Mouse (Mus musculus): Measurements from ENCODE around the gene Rreb1. TPM values are rescaled to one million over a fixed set of nuclear protein-coding genes. Genes with fewer than 3 reads are reported as not detected.

Rreb1 gene
- total RNA-seq, 2 experiments from 2014 or later: 20.7 to 44.1 TPM

GRCm38 (mm10) chr13:37896423-37896822 is 118.2 kb downstream of the Rreb1 start:
- intact Hi-C loops (cut with DNase I): no loop called here
- DNase-seq (ENCODE audit: low spot score in 2 of 2): no peak

GRCm38 (mm10) chr13:37898772-37899171 is 120.6 kb downstream of the Rreb1 start:
- intact Hi-C loops (cut with DNase I): no loop called here
- no peak for DNase-seq (ENCODE audit: low spot score in 2 of 2)

DNA sequence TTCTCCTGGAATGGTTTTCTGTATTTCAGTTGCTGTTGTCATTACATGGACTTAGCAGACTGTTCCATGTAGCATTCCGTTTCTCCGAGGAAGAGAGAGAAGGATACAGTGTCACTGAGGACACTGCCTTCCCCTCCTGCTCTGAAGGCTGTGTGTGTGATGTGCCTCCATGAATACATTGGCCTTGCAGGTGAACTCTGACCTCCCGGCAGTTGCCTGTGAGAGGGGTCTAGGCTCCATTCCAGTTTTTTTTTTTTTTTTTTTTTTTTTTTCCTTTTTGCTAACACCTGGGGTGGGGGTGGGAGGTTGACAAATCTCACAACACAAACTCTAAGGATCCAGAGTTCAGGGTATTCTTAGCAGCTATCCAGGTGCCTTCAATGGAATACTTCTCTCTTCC is 124.8 kb downstream of the Rreb1 start:
- no peak for DNase-seq (ENCODE audit: low spot score in 2 of 2)
- intact Hi-C loops (cut with DNase I): no loop called here

- intact Hi-C loops (cut with DNase I): no loop called here
- DNase-seq (ENCODE audit: low spot score in 2 of 2): no peak
These were observed 125.3 kb downstream of the Rreb1 start for GRCm38 (mm10) chr13:37903476-37903875.

- intact Hi-C loops (cut with DNase I): no loop called here
- DNase-seq (ENCODE audit: low spot score in 2 of 2): no peak
These were observed 126.2 kb downstream of the Rreb1 start for GRCm38 (mm10) chr13:37904436-37904835.

DNA sequence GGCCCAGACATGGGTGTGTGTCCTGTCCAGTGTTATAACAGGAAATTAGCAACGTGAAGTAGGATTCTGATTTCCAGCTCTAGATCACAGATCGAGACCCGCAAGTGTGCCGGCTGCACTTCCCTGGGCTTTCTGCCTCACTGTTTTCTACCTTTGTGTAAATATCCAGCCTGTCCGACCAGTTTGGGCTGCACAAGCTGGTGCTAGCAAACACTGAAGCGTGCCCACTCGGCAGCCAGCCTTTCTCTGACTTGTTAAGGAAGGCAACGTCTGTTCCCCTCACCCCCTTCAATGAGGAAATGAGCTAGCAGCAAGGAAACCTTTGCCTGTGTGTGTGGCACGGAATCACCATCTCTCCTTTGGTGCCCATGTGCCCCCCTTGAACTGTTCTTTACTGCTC is 129.9 kb downstream of the Rreb1 start:
- intact Hi-C loops (cut with DNase I): no loop called here
- peak in 1 of 2 experiments; percentile 17 for DNase-seq (ENCODE audit: low spot score in 2 of 2)

DNA sequence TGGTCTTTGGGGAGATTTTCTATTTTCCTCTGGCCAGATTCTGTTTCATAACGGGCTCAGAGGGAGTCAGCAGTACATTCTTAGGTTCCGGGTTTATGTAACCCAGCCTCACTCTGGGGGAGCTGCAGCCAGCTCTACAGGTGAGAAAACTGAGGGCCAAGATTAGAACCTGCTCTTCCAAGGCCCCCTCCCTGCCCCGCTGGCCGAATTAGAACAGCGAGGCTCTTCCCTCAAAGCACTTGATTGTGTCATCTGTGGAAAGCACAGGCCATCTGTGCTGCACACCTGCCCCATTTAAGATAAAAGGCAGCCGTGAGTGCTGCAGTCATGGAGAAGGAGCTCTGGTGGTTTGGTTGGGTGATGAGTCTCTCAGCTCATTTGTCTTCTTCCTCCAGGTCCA is 130.3 kb downstream of the Rreb1 start:
- intact Hi-C loops (cut with DNase I): no loop called here
- peak; percentile 20 to 32 for DNase-seq (ENCODE audit: low spot score in 2 of 2)

- DNase-seq (ENCODE audit: low spot score in 2 of 2): no peak
- intact Hi-C loops (cut with DNase I): no loop called here
These were observed 131.0 kb downstream of the Rreb1 start for GRCm38 (mm10) chr13:37909225-37909624.

- no peak for DNase-seq (ENCODE audit: low spot score in 2 of 2)
- intact Hi-C loops (cut with DNase I): no loop called here
These were observed 133.8 kb downstream of the Rreb1 start for GRCm38 (mm10) chr13:37912011-37912410.

- intact Hi-C loops (cut with DNase I): no loop called here
- no peak for DNase-seq (ENCODE audit: low spot score in 2 of 2)
These were observed 134.6 kb downstream of the Rreb1 start for GRCm38 (mm10) chr13:37912591-37913467.

GRCm38 (mm10) chr13:37913963-37914362 is 135.8 kb downstream of the Rreb1 start:
- DNase-seq (ENCODE audit: low spot score in 2 of 2): no peak
- intact Hi-C loops (cut with DNase I): no loop called here

DNA sequence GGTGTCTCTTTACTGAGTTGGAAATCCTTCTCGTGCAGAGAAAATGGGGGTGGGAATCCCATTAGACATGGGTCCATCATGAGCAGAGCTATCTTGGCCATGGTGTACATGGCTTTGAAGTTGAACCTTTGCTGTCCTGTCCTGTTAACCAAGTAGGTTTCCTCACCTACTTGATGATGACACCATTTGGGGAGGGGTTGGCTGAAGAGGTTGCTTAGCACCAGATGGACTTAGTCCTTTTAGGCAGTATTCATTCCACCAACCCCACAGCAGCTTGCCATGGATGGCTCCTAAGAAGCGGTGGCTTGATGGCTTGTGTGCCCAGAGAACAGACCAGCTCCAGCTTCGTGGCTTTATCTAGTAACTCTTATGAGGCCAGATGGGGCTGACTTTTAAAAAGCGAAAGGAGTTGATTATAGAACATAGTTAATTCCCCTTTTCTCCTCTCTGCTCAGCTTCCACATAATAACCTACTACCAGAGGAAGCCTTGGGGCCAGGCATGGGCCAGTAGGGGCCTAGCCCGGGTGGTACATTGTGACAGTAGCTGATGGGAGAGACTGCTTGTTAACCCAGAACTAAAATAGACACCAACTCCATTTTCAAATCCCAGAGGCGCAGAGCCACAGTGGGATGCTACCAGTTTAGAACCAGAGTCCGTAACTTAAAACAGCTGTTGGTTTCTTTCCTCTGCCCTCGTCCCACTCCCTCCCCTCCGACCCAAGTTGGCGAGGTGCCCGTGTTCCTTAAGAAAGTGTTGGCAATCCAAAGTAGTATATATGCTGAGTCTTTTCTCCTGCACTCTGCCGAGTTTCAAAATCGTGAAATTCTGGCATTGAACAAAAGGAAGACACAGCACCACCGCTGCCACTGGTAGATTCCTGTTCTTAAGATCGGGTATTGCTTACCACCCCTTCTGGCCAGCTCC is 140.4 kb downstream of the Rreb1 start:
- DNase-seq (ENCODE audit: low spot score in 2 of 2): no peak
- intact Hi-C loops (cut with DNase I): no loop called here

- DNase-seq (ENCODE audit: low spot score in 2 of 2): no peak
- intact Hi-C loops (cut with DNase I): no loop called here
These were observed 141.6 kb downstream of the Rreb1 start for GRCm38 (mm10) chr13:37919711-37920277.

DNA sequence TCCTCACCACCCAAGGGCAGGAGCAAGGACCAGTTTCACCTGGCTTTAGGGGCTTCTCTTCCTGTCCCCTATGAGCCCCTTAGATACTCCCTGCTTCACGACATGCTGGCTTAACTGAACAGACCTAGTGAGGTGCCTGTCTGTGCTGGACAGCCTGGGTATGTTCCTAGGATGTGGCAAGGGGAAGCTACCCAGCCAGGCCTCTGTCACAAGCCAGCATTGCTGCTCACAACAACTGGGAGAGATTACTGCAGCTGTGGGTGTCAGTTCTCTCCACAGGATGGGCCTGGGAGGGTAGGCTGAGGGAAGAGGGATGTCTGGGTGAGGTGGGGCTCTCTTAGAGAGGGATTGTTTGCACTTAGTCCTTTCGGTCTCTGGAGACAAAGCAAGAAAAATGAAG is 142.5 kb downstream of the Rreb1 start:
- intact Hi-C loops (cut with DNase I): no loop called here
- DNase-seq (ENCODE audit: low spot score in 2 of 2): no peak

- DNase-seq (ENCODE audit: low spot score in 2 of 2): no peak
- intact Hi-C loops (cut with DNase I): no loop called here
These were observed 144.9 kb downstream of the Rreb1 start for GRCm38 (mm10) chr13:37923091-37923490.

- DNase-seq (ENCODE audit: low spot score in 2 of 2): no peak
- intact Hi-C loops (cut with DNase I): no loop called here
These were observed 145.7 kb downstream of the Rreb1 start for GRCm38 (mm10) chr13:37923643-37924460.

DNA sequence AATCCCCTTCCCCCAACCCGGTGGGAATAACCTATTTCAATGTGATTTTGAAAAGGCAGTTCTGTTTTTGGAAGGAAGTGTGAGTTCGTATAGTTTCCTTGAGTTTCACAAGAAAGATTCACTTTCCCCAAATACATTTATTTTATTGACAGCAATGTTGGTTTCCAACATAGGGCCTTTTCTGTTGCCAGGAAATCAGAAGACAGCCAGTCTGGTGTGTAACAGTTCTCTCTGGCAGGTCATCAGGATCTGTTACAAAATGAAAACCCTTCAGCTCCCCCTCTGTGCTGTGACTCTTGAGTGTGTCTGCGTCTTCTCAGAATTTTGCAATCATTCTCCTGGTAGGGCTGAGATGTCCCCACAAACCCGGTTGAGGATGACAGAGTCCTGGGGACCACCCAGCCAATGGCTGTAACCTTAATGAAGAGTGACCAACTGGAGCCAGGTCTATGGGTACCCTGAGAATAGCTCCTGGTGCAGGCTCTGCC is 146.3 kb downstream of the Rreb1 start:
- no peak for DNase-seq (ENCODE audit: low spot score in 2 of 2)
- intact Hi-C loops (cut with DNase I): no loop called here

DNA sequence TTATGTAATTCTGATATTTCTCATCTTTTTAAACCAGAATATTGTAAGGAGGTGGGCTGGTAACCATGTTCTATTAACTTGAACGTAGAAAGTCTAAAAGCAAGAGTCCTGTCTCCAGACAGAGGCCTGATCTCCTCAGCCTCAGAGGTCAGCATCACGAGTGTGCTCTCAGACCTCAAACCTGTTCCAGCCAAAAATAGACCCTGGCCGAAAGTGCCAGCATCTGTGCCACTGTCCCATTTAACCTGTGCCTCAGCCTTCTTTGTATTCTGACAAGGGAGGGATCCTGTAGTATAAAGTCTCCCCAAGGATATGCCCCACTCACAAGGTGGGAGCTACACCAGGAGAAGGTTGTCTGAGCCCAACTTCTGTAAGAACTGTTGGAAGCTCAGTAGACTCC is 148.2 kb downstream of the Rreb1 start:
- no peak for DNase-seq (ENCODE audit: low spot score in 2 of 2)
- intact Hi-C loops (cut with DNase I): no loop called here

- DNase-seq (ENCODE audit: low spot score in 2 of 2): no peak
- intact Hi-C loops (cut with DNase I): no loop called here
These were observed 151.3 kb downstream of the Rreb1 start for GRCm38 (mm10) chr13:37929532-37929931.
